Mouse (Mus musculus) hindbrain, embryonic 16.5 days (tissue): ENCODE results near the gene Cops2. TPM values are rescaled to one million over a fixed set of nuclear protein-coding genes. Genes with fewer than 3 reads are reported as not detected.

Experiments used
- ATAC-seq: fragments of 200-750 bp; cut with Nextera tagmentation; 2 replicates; pipeline ENCODE4 v1.8.0; 2017; ENCODE audit warnings: moderate TSS enrichment, moderate library complexity
- H3K27ac ChIP-seq: fragments of 300-500 bp; sonication (generic); 2 replicates; pipeline ENCODE4 v1.5.1; 2014; ENCODE audit warnings: low read depth, mild to moderate bottlenecking, control low read depth, low read length, moderate library complexity
- H3K27me3 ChIP-seq: fragments of 300-500 bp; sonication (generic); replicated peaks from 2 replicates; pipeline ENCODE4 v1.6.1; 2014; ENCODE audit warnings: low read length; ENCODE audit not compliant: control insufficient read depth, insufficient read depth
- H3K36me3 ChIP-seq: fragments of 300-500 bp; sonication (generic); 2 replicates; pipeline ENCODE4 v1.6.1; 2014; ENCODE audit warnings: mild to moderate bottlenecking, low read length, moderate library complexity, mixed read lengths; ENCODE audit not compliant: control insufficient read depth, insufficient read depth
- H3K4me1 ChIP-seq: fragments of 300-500 bp; sonication (generic); 2 replicates; pipeline ENCODE4 v1.6.1; 2014; ENCODE audit warnings: low read depth, low read length; ENCODE audit not compliant: control insufficient read depth, insufficient read depth
- H3K4me2 ChIP-seq: fragments of 300-500 bp; sonication (generic); 2 replicates; pipeline ENCODE4 v1.6.1; 2014; ENCODE audit warnings: mild to moderate bottlenecking, low read length, control low read depth, moderate library complexity
- H3K4me3 ChIP-seq: fragments of 300-500 bp; sonication (generic); 2 replicates; pipeline ENCODE4 v1.5.1; 2014; ENCODE audit warnings: mild to moderate bottlenecking, low read length, control low read depth, moderate library complexity
- H3K9ac ChIP-seq: fragments of 300-500 bp; sonication (generic); 2 replicates; pipeline ENCODE4 v1.6.1; 2014; ENCODE audit warnings: low read depth, mild to moderate bottlenecking, control low read depth, low read length, moderate library complexity
- H3K9me3 ChIP-seq: fragments of 300-500 bp; sonication (generic); 2 replicates; pipeline ENCODE4 v1.6.1; 2014; ENCODE audit warnings: mild to moderate bottlenecking, low read length, moderate library complexity; ENCODE audit not compliant: control insufficient read depth
- WGBS: fragments of 180-500 bp; shearing (Covaris S2); extraction: QIAGEN DNeasy Blood & Tissue Kit; methylation state at CpG from one replicate; pipeline ENCODE4 v1.1.7; 2014; 5-methylcytosine and 5-hydroxymethylcytosine counted together
- polyA plus RNA-seq: library from polyadenylated mRNA; unstranded; fragments of >200 nt; fragmentation: Nextera tagmentation; extraction: Ambion mirVana; gene quantifications from 2 replicates; pipeline ENCODE4 v1.2.1, GENCODE M21; 2015

The Cops2 gene
- polyA plus RNA-seq, 1 experiment from 2014 or later: 58.3 TPM

- Histone ChIP-seq H3K4me2 (no peak overlapping the region), H3K27ac (no peak overlapping the region), H3K36me3 (no peaks in the 10 kb centered on the region), H3K4me1 (no peaks in the 10 kb centered on the region), H3K27me3 (no peaks in the 10 kb centered on the region), H3K4me3 (no peak overlapping the region), H3K9ac (no peak overlapping the region), H3K9me3 (no peaks in the 10 kb centered on the region)
- WGBS: 68% methylated on average over 4 of the region's 4 CpGs
- ATAC-seq: 0 out of 2 replicates have a peak, but pooled peaks have one; percentile 14
Observed at GRCm38 (mm10) chr2:125885891-125886576, 27.1 kb upstream of the Cops2 start.

- Histone ChIP-seq H3K27me3 (no peaks in the 10 kb centered on the region), H3K4me3 (no peak overlapping the region), H3K4me2 (no peak overlapping the region), H3K4me1 (peaks cover 2% of the 10 kb centered on the region), H3K9me3 (no peaks in the 10 kb centered on the region), H3K9ac (no peak overlapping the region), H3K27ac (no peak overlapping the region), H3K36me3 (no peaks in the 10 kb centered on the region)
- no peak for ATAC-seq
- WGBS: 87% methylated on average over 3 of the region's 3 CpGs
Observed at GRCm38 (mm10) chr2:125870159-125870558, 11.2 kb upstream of the Cops2 start.

- H3K27ac ChIP-seq: no peak overlapping the region
- no peak overlapping the region for H3K4me2 ChIP-seq
- H3K27me3 ChIP-seq: no peaks in the 10 kb centered on the region
- H3K36me3 ChIP-seq: no peaks in the 10 kb centered on the region
- no peaks in the 10 kb centered on the region for H3K9me3 ChIP-seq
- H3K4me3 ChIP-seq: no peak overlapping the region
- 84% methylated on average over 3 of the region's 3 CpGs for WGBS
- H3K4me1 ChIP-seq: peaks cover 2% of the 10 kb centered on the region
- no peak overlapping the region for H3K9ac ChIP-seq
- no peak for ATAC-seq
Observed at GRCm38 (mm10) chr2:125868301-125868700, 9.4 kb upstream of the Cops2 start.

- peak overlapping the region; percentile 69 for H3K27ac ChIP-seq
- H3K9me3 ChIP-seq: no peaks in the 10 kb centered on the region
- ATAC-seq: peak; percentile 92
- peaks cover 2% of the 10 kb centered on the region for H3K4me1 ChIP-seq
- peak overlapping the region; percentile 75 for H3K9ac ChIP-seq
- H3K4me2 ChIP-seq: peak overlapping the region; percentile 73
- H3K27me3 ChIP-seq: no peaks in the 10 kb centered on the region
- WGBS: 6% methylated on average over 23 of the region's 23 CpGs
- no peaks in the 10 kb centered on the region for H3K36me3 ChIP-seq
- H3K4me3 ChIP-seq: peak overlapping the region; percentile 55
Observed at GRCm38 (mm10) chr2:125866058-125866740, 7.3 kb upstream of the Cops2 start.

- ATAC-seq: no peak
- Histone ChIP-seq H3K4me1 (peaks cover 2% of the 10 kb centered on the region), H3K27ac (no peak overlapping the region), H3K4me3 (no peak overlapping the region; the same call in 1 of the 2 replicates), H3K27me3 (no peaks in the 10 kb centered on the region), H3K9ac (no peak overlapping the region; the same call in 1 of the 2 replicates), H3K9me3 (no peaks in the 10 kb centered on the region), H3K36me3 (no peaks in the 10 kb centered on the region), H3K4me2 (peak overlapping the region; percentile 73)
Observed at GRCm38 (mm10) chr2:125865585-125865984, 6.6 kb upstream of the Cops2 start.

- Histone ChIP-seq H3K36me3 (no peaks in the 10 kb centered on the region), H3K4me1 (peaks cover 2% of the 10 kb centered on the region), H3K27ac (no peak overlapping the region), H3K27me3 (no peaks in the 10 kb centered on the region), H3K9ac (no peak overlapping the region), H3K9me3 (no peaks in the 10 kb centered on the region), H3K4me3 (no peak overlapping the region), H3K4me2 (no peak overlapping the region)
- 96% methylated on average over 1 of the region's 1 CpGs for WGBS
- no peak for ATAC-seq
Observed at GRCm38 (mm10) chr2:125864551-125864950, 5.6 kb upstream of the Cops2 start.

GRCm38 (mm10) chr2:125863799-125864198, 4.9 kb upstream of the Cops2 start:
- no peak overlapping the region for H3K27ac ChIP-seq
- no peaks in the 10 kb centered on the region for H3K27me3 ChIP-seq
- ATAC-seq: no peak
- H3K4me3 ChIP-seq: no peak overlapping the region
- no peaks in the 10 kb centered on the region for H3K9me3 ChIP-seq
- no peaks in the 10 kb centered on the region for H3K36me3 ChIP-seq
- no peak overlapping the region for H3K4me2 ChIP-seq
- whole genome bisulfite sequencing: 86% methylated on average over 3 of the region's 3 CpGs
- no peak overlapping the region for H3K9ac ChIP-seq
- peaks cover 2% of the 10 kb centered on the region for H3K4me1 ChIP-seq

GRCm38 (mm10) chr2:125857707-125858106, 1.2 kb downstream of the Cops2 start:
- 56% methylated on average over 3 of the region's 3 CpGs for WGBS
- H3K36me3 ChIP-seq: no peaks in the 10 kb centered on the region
- ATAC-seq: no peak
- no peaks in the 10 kb centered on the region for H3K9me3 ChIP-seq
- H3K27me3 ChIP-seq: no peaks in the 10 kb centered on the region
- H3K9ac ChIP-seq: no peak overlapping the region
- H3K27ac ChIP-seq: no peak overlapping the region
- peaks cover 5% of the 10 kb centered on the region for H3K4me1 ChIP-seq
- peak overlapping the region; percentile 78 for H3K4me2 ChIP-seq
- H3K4me3 ChIP-seq: peak overlapping the region; percentile 98

GRCm38 (mm10) chr2:125851237-125851636, 7.7 kb downstream of the Cops2 start:
- Histone ChIP-seq H3K27me3 (no peaks in the 10 kb centered on the region), H3K27ac (no peak overlapping the region), H3K4me2 (no peak overlapping the region), H3K4me1 (no peaks in the 10 kb centered on the region; the same call in 1 of the 2 replicates), H3K4me3 (no peak overlapping the region), H3K9me3 (no peaks in the 10 kb centered on the region), H3K36me3 (peaks cover 12% of the 10 kb centered on the region), H3K9ac (no peak overlapping the region)
- WGBS: 84% methylated on average over 2 of the region's 2 CpGs
- ATAC-seq: no peak
